Mouse (Mus musculus) cerebellum, postnatal 10 days (tissue): ENCODE results near the gene Ssmem1.

Source experiments
- DNase-seq, 2 experiments: peaks; one replicate each; pipeline ENCODE4 v3.0.0; 2021; ENCODE audit warnings: mixed read lengths in 2 of 2

The Ssmem1 gene

GRCm38 (mm10) chr6:30526586-30527515, 17.2 kb downstream of the Ssmem1 start:
- DNase-seq, result peak; percentile 42 to 50

- no peak for DNase-seq
Measured at GRCm38 (mm10) chr6:30528800-30529199, 19.2 kb downstream of the Ssmem1 start.

GRCm38 (mm10) chr6:30535340-30535739, 25.7 kb downstream of the Ssmem1 start:
- DNase-seq, result peak; percentile 72 to 73

GRCm38 (mm10) chr6:30538240-30538639, 28.6 kb downstream of the Ssmem1 start:
- no peak for DNase-seq

GRCm38 (mm10) chr6:30538800-30539199, 29.2 kb downstream of the Ssmem1 start:
- DNase-seq, result no peak

- no peak for DNase-seq
Measured at GRCm38 (mm10) chr6:30541009-30541799, 31.6 kb downstream of the Ssmem1 start, which contains the start of gene Cpa2. Gene Cpa2, plus strand, starts transcription at chr6:30541582.

- DNase-seq, result no peak
Measured at GRCm38 (mm10) chr6:30542277-30542676, 32.6 kb downstream of the Ssmem1 start.

- DNase-seq, result peak; percentile 18 to 22
Measured at GRCm38 (mm10) chr6:30543077-30543476, 33.4 kb downstream of the Ssmem1 start.

- DNase-seq, result no peak
Measured at GRCm38 (mm10) chr6:30543851-30544250, 34.2 kb downstream of the Ssmem1 start.

- DNase-seq, result no peak
Measured at GRCm38 (mm10) chr6:30545689-30546088, 36.0 kb downstream of the Ssmem1 start.

- DNase-seq, result peak; percentile 65 to 76
Measured at GRCm38 (mm10) chr6:30546571-30547273, 37.1 kb downstream of the Ssmem1 start.

- peak; percentile 84 to 87 for DNase-seq
Measured at GRCm38 (mm10) chr6:30547274-30547645, 37.6 kb downstream of the Ssmem1 start.

GRCm38 (mm10) chr6:30547656-30548306, 38.1 kb downstream of the Ssmem1 start:
- peak; percentile 45 to 52 for DNase-seq

- DNase-seq, result peak; percentile 62 to 66
Measured at GRCm38 (mm10) chr6:30549231-30549761, 39.6 kb downstream of the Ssmem1 start.

GRCm38 (mm10) chr6:30550496-30551192, 41.0 kb downstream of the Ssmem1 start:
- no peak for DNase-seq

- DNase-seq, result no peak
Measured at GRCm38 (mm10) chr6:30551193-30551515, 41.5 kb downstream of the Ssmem1 start.

- peak; percentile 76 to 88 for DNase-seq
Measured at GRCm38 (mm10) chr6:30551644-30552580, 42.3 kb downstream of the Ssmem1 start.

GRCm38 (mm10) chr6:30552628-30553027, 43.0 kb downstream of the Ssmem1 start:
- DNase-seq, result no peak

- no peak for DNase-seq
Measured at GRCm38 (mm10) chr6:30553381-30554010, 43.8 kb downstream of the Ssmem1 start.

- DNase-seq, result no peak
Measured at GRCm38 (mm10) chr6:30554092-30554491, 44.4 kb downstream of the Ssmem1 start.
